Mouse (Mus musculus) erythroblast, embryonic 14.5 days (primary cell): ENCODE results near the gene Nek6.

Experiments used
- GATA1 ChIP-seq: IDR thresholded peaks from 2 replicates; pipeline ENCODE4 v1.6.1; 2012; ENCODE audit warnings: low read length, inconsistent platforms, mixed read lengths
- TAL1 ChIP-seq: IDR thresholded peaks from 3 replicates; pipeline ENCODE4 v1.6.1; 2012; ENCODE audit warnings: low read length, inconsistent platforms, mixed read lengths

- no peak for TF ChIP-seq TAL1
- no peak for TF ChIP-seq GATA1
Observed at GRCm38 (mm10) chr2:38621076-38621475, 109.6 kb downstream of the Nek6 start.
